Mouse (Mus musculus): ENCODE data around the gene Mllt11. TPM values are rescaled to one million over a fixed set of nuclear protein-coding genes. Genes with fewer than 3 reads are reported as not detected.

The Mllt11 gene
- 348 and 378 TPM in 2 replicates for polyA plus RNA-seq (2015; fragmentation: Nextera tagmentation; extraction: Ambion mirVana)

DNA sequence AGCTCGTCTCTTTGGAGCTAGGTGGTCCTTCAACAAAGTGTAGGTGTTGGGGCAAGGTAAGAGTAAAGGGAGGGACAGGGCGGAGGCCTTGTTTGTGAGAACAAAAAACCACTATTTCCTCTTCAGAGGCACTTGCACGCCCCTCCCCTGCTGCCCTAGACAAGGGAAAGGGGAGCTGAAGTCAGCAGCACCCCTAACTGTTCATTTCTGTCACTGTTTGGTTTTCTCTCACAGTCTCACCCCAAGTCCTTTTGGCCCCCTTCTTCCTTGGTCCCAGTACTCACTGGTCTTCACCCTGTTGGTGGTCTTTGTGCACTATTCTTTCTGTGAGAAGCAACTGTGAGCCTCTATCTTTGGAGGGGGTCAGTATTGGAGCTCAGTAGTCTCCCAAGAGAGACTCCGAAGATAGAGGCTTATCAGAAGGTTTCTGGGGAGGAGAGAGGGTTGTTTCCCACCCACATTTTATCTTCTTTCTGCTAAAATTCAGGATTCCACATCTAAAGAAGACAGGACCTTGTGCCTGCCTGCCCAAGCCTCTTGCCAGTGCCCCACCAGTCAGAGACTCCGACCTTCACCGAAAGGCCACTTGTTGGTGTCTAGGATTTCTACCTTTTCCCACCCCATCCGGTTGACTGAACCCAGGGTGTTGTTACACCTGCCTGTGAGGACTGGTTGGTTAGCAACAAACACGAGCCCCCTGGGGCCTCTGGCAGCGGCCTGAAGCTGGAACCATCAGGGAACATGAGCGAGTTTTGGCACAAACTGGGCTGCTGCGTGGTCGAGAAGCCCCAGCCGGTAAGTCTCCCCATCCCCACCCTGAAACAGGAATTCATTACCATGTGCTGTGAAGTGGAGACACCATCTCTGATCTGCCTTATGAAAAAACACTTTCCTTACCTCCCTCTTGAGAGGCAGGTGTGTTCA is at the start of gene Mllt11:
Gene Mllt11, minus strand, starts transcription at position 874 of the 924 bp plus-strand sequence.

GRCm38 (mm10) chr3:95281216-95282126 is 49.5 kb upstream of the Mllt11 start, which contains the start of the genes Mindy1 and Prune1:
TSS of gene Mindy1 (plus strand) at chr3:95281345.
TSS of gene Prune1 (minus strand) at chr3:95282076.

GRCm38 (mm10) chr3:95250783-95251424 is 18.9 kb upstream of the Mllt11 start, which contains the start of gene Bnipl:
TSS of gene Bnipl (minus strand) at chr3:95251193.

DNA sequence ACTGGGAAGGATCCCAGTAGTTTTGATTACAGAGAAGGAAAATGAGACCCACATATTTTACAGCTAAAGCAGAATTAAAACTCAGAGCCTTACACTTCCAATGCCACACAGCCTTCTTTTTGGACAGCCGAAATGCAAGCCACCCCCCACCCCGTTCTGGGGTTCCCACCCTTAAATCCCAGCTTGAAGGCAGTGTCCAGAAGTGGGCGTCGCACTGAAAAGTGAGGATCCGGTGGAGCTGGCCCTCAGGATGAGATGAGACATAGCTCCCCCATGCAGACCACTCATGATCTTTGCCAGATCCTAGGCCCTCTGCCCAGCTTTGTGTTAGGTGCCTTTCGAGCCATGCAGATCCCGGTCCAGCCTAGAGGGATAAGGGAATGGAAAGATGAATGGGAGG is 9.5 kb upstream of the Mllt11 start, which contains the start of gene Gm128:
Gene Gm128, minus strand, starts transcription at position 101 of the 400 bp plus-strand sequence.

DNA sequence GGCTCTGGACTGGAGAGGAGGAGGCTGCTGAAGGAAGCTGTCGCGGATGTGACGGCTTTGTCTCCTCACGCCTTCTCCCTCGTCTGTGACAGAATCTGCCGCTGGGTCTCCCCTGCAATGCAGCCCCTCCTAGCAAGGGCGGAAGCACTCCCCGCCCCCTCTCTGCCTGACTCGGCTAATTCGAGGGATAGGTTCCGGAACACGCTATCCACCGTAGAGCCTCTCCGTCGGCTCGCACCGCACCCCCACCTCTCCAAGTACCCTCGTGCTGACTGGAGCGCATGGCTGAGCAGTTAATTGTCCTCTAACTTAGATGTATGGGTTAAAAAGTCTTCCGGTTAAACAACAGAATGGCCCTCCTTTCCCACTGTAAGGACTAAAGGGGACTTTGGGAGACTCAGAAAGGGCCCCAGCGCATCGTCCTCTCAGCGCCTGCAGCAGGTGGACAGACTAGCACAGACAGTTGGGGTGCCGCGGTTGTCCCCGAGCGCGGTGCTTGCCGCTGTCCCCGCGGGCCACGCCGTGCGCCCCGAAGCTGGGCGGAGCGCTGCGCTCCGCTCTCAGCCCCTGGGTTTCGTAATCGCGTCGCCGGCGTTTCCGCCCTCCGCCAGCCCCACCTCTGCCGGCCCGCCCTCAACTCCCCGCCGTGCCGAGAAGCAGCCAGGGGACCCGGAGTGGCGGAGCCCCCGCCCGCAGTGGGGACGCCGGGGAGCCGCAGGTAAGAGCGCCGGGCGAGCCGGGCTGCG is 3.6 kb downstream of the Mllt11 start, which contains the start of gene Cdc42se1:
Gene Cdc42se1, plus strand, starts transcription at position 585 of the 746 bp plus-strand sequence.

GRCm38 (mm10) chr3:95217255-95218134 is 14.5 kb downstream of the Mllt11 start, which contains the start of gene Gabpb2:
TSS of gene Gabpb2 (minus strand) at chr3:95217916.

Other genes starting within 250 kb of the Mllt11 start
- 13.1 and 15.2 TPM in 2 replicates for gene Zfp687, start 216.7 kb downstream of the Mllt11 start, polyA plus RNA-seq (2015; fragmentation: Nextera tagmentation; extraction: Ambion mirVana)
- gene Psmd4, start 189.6 kb downstream of the Mllt11 start, polyA plus RNA-seq (2015; fragmentation: Nextera tagmentation; extraction: Ambion mirVana): 248 and 269 TPM in 2 replicates
- gene Pip5k1a, start 125.2 kb downstream of the Mllt11 start, polyA plus RNA-seq (2015; fragmentation: Nextera tagmentation; extraction: Ambion mirVana): 10.7 and 10.9 TPM in 2 replicates
- gene Vps72, start 121.1 kb downstream of the Mllt11 start, polyA plus RNA-seq (2015; fragmentation: Nextera tagmentation; extraction: Ambion mirVana): 89.2 and 101 TPM in 2 replicates
- 0.50 and 0.79 TPM in 2 replicates for gene Tmod4, start 107.7 kb downstream of the Mllt11 start, polyA plus RNA-seq (2015; fragmentation: Nextera tagmentation; extraction: Ambion mirVana)
- gene Scnm1, start 98.2 kb downstream of the Mllt11 start, polyA plus RNA-seq (2015; fragmentation: Nextera tagmentation; extraction: Ambion mirVana): 78.6 and 80.8 TPM in 2 replicates
- 41.0 and 41.2 TPM in 2 replicates for gene Lysmd1, start 98.1 kb downstream of the Mllt11 start, polyA plus RNA-seq (2015; fragmentation: Nextera tagmentation; extraction: Ambion mirVana)
- gene Tnfaip8l2, start 89.8 kb downstream of the Mllt11 start, polyA plus RNA-seq (2015; fragmentation: Nextera tagmentation; extraction: Ambion mirVana): 4.7 and 4.8 TPM in 2 replicates
- 14.0 and 15.0 TPM in 2 replicates for gene Sema6c, start 71.7 kb downstream of the Mllt11 start, polyA plus RNA-seq (2015; fragmentation: Nextera tagmentation; extraction: Ambion mirVana)
- gene Gabpb2, start 14.3 kb downstream of the Mllt11 start, polyA plus RNA-seq (2015; fragmentation: Nextera tagmentation; extraction: Ambion mirVana): 2.5 and 2.6 TPM in 2 replicates
- 53.0 and 55.2 TPM in 2 replicates for gene Cdc42se1, start 3.4 kb downstream of the Mllt11 start, polyA plus RNA-seq (2015; fragmentation: Nextera tagmentation; extraction: Ambion mirVana)
- 0.22 TPM in 1 of 2 replicates, not detected in the other for gene Gm128, start 9.4 kb upstream of the Mllt11 start, polyA plus RNA-seq (2015; fragmentation: Nextera tagmentation; extraction: Ambion mirVana)
- not detected in 2 replicates for gene Bnipl, start 19.0 kb upstream of the Mllt11 start, polyA plus RNA-seq (2015; fragmentation: Nextera tagmentation; extraction: Ambion mirVana)
- gene Mindy1, start 49.2 kb upstream of the Mllt11 start, polyA plus RNA-seq (2015; fragmentation: Nextera tagmentation; extraction: Ambion mirVana): 31.0 and 32.1 TPM in 2 replicates
- 47.1 and 55.4 TPM in 2 replicates for gene Prune1, start 49.9 kb upstream of the Mllt11 start, polyA plus RNA-seq (2015; fragmentation: Nextera tagmentation; extraction: Ambion mirVana)
- gene Anxa9, start 75.0 kb upstream of the Mllt11 start, polyA plus RNA-seq (2015; fragmentation: Nextera tagmentation; extraction: Ambion mirVana): 0.28 TPM in 2 replicates
- 84.8 and 88.4 TPM in 2 replicates for gene Cers2, start 82.6 kb upstream of the Mllt11 start, polyA plus RNA-seq (2015; fragmentation: Nextera tagmentation; extraction: Ambion mirVana)
- gene Setdb1, start 125.0 kb upstream of the Mllt11 start, polyA plus RNA-seq (2015; fragmentation: Nextera tagmentation; extraction: Ambion mirVana): 22.5 and 24.6 TPM in 2 replicates
- not detected in 2 replicates for gene 4930558C23Rik, start 170.7 kb upstream of the Mllt11 start, polyA plus RNA-seq (2015; fragmentation: Nextera tagmentation; extraction: Ambion mirVana)
- gene Arnt, start 202.2 kb upstream of the Mllt11 start, polyA plus RNA-seq (2015; fragmentation: Nextera tagmentation; extraction: Ambion mirVana): 9.4 and 10.5 TPM in 2 replicates